Mouse (Mus musculus): Measurements from ENCODE around the gene Tln2.
"Not testable (repeated sequence)": the region's sequence is repeated elsewhere in the genome, so short reads cannot be mapped to it uniquely, and the experiment has no call there.

Gene Tln2

GRCm38 (mm10) chr9:67285544-67285943 lies 274.0 kb downstream of the Tln2 start:
- in situ Hi-C loops (cut with MboI; ENCODE audit: low sequenced_read_pairs): no loop called here

- in situ Hi-C loops (cut with MboI; ENCODE audit: low sequenced_read_pairs): no loop called here
Measured at GRCm38 (mm10) chr9:67281812-67282211, 277.7 kb downstream of the Tln2 start.

DNA sequence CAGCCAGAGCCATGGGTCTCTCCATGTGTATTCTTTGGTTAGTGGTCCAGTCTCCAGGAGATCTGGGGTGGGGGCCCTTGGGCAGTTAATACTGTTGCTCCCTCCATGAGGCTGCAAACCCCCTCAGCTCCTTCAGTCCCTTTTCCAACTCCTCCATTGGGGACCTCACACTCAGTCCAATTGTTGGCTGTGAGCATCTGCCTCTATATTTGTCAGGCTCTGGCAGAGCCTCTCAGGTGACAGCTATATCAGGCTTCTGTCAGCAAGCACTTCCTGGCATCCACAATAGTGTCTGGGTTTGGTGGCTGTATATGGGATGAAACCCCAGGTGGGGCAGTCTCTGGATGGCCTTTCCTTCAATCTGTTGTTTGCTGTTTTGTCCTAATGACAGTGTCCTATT lies 279.2 kb downstream of the Tln2 start:
- in situ Hi-C loops (cut with MboI; ENCODE audit: low sequenced_read_pairs): not testable (repeated sequence)

DNA sequence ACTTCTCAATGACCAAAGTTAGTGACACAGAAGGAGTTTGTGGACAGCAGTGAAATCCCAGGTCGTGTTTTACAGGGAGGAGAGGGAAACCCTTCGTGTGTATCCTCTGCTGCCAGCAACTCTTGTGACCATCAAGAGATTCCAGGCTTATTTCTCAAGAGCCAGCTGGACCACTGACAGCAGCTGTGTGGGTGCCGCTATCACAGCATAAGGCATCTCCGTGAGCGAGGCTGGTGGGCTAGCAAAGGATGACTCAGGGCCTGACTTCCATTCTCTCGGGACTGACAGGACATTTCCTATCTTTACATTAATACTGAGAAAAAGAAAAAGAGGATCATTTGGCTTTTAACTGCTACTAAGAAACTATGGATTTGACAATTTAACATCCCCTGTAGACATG lies 283.1 kb downstream of the Tln2 start:
- in situ Hi-C loops (cut with MboI; ENCODE audit: low sequenced_read_pairs): no loop called here

- in situ Hi-C loops (cut with MboI; ENCODE audit: low sequenced_read_pairs): no loop called here
Measured at GRCm38 (mm10) chr9:67274296-67274695, 285.2 kb downstream of the Tln2 start.

GRCm38 (mm10) chr9:67273362-67273761 lies 286.1 kb downstream of the Tln2 start:
- in situ Hi-C loops (cut with MboI; ENCODE audit: low sequenced_read_pairs): no loop called here

DNA sequence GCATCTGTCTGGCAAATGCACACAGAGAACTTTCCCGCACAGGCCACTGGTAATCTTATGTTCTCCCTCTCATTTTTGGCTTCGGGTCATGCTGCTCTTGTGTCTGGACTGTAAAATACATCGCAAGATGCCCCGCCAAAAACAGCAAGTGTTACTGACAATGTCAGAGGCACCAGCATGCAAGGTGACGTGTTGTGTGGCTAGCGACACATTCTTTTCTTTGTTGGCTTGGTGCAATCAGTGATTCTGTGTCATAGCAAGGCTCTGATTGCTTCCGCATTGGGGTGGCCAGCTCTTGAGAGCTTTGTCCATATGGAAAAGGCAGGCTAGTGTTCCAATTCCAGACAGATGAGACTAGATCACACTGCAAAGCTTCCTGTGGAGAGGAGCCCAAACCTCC lies 288.8 kb downstream of the Tln2 start:
- in situ Hi-C loops (cut with MboI; ENCODE audit: low sequenced_read_pairs): no loop called here

DNA sequence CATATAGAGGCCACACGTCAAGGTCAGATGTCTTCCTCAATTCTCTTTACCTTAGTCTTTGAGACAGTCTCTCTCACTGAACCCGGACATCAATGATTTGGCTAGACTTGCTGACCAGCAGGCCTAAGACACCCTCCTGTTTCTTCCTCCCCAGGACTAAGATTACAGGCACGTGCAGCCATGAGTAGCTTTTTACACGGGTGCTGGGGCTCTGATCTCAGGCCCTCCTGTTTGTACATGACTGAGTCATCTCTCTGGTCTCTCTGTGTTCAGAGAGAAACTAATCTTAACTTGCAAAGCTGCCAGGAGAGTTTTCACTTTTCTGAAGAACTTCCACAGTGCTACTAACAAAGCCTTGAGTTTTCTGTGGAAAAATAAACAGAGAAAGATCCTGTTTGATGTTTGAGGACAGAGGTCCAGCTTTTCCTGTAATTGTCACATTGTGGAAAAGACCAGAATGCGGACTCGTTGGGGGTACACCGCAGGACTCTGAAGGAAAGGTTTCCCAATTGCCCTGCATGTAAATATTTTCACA lies 289.4 kb downstream of the Tln2 start:
- in situ Hi-C loops (cut with MboI; ENCODE audit: low sequenced_read_pairs): no loop called here

- in situ Hi-C loops (cut with MboI; ENCODE audit: low sequenced_read_pairs): no loop called here
Measured at GRCm38 (mm10) chr9:67267276-67267990, 292.1 kb downstream of the Tln2 start.

DNA sequence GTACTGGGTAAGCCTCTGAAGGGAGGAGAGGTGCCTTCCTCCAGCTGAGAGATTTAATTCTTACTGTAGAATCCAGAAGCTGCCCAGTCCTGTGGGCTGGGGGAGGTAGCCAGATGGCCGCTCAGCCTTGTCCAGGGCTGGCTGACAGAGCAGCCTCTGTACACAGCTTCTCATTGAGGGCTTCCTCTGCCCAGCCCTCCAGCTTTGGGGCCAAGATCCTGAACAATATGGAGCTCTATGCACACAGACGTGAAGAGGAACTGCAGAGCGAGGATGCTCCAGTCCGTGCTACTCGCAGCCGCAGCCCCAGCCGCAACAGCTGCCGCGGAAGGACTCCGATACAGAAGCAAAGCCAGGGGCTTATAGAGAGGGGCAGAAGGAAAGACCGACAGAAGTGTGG lies 294.0 kb downstream of the Tln2 start:
- in situ Hi-C loops (cut with MboI; ENCODE audit: low sequenced_read_pairs): no loop called here

DNA sequence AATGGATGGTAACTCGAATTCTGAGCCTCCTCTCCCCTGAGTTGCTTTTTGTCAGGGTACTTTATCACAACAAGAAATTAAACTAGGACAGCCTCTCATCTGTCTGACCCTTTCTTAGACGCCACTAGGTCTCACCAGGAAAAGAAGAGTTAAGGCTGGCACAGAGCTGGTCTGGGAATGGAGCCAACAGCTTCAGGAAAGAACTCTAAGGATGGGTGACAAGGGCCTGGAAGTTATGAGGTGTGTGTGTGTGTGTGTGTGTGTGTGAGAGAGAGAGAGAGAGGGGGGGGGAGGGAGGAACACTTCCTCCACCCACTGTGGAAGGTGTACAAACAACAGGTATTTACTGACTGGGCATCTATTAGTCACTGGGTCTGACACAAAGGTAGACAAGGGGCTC lies 294.6 kb downstream of the Tln2 start:
- in situ Hi-C loops (cut with MboI; ENCODE audit: low sequenced_read_pairs): no loop called here

DNA sequence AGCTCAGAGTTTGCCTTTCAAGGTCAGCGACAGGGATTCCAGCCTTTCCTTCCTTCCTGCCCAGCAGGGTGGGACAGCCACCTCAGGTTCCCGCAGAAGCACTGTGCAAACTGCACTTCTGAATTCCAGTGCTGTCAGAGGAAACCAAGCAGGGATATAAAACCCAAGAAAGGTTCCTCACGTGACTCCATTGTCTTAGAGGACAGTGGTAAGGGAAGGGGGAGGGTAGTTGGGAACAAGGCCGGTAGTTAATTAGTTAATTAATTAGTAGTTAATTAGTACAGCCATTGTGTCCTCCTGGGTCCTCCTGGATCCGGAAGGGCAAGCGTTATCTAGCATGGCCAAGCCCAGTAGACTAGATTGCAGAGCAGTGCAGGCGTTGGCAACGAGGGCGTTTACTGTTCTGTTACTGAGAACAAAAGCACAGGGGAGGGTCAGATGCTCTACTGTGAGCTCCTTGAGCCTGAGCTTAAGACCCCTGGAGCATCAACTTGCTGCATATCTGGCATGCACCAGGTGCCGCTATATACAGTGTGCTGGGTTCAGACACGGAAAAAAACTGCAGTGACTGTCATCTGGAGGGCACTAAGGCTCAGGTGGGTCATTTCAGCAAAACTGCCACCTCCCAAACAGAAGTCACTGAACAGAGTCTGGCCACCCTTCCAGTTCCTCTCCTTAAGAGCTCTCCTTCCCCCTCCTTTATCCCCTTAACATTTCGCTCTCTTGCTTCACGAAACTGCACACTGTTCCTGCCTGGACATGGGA lies 298.5 kb downstream of the Tln2 start:
- in situ Hi-C loops (cut with MboI; ENCODE audit: low sequenced_read_pairs): no loop called here

- in situ Hi-C loops (cut with MboI; ENCODE audit: low sequenced_read_pairs): no loop called here
Measured at GRCm38 (mm10) chr9:67250141-67250540, 309.4 kb downstream of the Tln2 start.

- in situ Hi-C loops (cut with MboI; ENCODE audit: low sequenced_read_pairs): no loop called here
Measured at GRCm38 (mm10) chr9:67247365-67247950, 312.0 kb downstream of the Tln2 start.

DNA sequence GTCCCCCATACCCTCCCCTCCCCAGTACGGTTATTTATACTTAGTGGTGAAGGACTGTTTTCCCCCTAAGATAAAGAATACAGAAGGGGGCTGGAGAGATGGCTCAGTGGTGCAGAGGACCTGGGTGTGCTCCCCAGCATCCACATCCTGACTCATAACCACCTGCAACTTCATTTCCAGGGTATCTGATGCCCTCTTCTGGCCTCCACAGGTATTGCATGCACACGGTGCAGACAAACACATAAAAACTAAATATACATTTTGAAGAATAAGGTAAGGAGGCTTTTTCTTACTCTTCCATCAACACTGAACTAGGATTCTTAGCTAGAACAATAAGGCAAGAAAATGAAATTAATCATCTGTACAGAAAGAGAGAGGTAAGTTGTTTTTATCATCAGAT lies 314.2 kb downstream of the Tln2 start:
- in situ Hi-C loops (cut with MboI; ENCODE audit: low sequenced_read_pairs): no loop called here

GRCm38 (mm10) chr9:67241683-67242082 lies 317.8 kb downstream of the Tln2 start:
- in situ Hi-C loops (cut with MboI; ENCODE audit: low sequenced_read_pairs): no loop called here

DNA sequence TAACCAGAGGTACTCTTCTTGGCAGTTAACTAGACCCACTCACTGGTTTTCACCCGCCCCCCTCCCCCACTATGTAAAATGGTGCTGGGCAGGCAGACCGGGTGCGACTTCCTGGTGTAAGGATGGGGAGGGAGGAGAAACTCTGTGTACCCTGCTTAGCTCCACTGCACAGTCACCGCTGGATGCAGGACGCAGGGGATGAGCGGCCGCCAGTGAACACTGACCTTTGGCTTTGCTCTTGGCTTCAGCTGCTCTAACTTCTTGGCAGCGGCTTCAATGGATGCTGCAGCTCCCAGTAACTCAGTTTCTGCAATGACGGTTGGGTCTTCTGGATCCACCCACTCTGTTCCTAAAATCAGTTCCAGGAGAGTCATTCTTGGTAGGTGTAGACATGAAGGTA lies 319.0 kb downstream of the Tln2 start:
- in situ Hi-C loops (cut with MboI; ENCODE audit: low sequenced_read_pairs): no loop called here

GRCm38 (mm10) chr9:67236987-67237386 lies 322.5 kb downstream of the Tln2 start:
- in situ Hi-C loops (cut with MboI; ENCODE audit: low sequenced_read_pairs): no loop called here

DNA sequence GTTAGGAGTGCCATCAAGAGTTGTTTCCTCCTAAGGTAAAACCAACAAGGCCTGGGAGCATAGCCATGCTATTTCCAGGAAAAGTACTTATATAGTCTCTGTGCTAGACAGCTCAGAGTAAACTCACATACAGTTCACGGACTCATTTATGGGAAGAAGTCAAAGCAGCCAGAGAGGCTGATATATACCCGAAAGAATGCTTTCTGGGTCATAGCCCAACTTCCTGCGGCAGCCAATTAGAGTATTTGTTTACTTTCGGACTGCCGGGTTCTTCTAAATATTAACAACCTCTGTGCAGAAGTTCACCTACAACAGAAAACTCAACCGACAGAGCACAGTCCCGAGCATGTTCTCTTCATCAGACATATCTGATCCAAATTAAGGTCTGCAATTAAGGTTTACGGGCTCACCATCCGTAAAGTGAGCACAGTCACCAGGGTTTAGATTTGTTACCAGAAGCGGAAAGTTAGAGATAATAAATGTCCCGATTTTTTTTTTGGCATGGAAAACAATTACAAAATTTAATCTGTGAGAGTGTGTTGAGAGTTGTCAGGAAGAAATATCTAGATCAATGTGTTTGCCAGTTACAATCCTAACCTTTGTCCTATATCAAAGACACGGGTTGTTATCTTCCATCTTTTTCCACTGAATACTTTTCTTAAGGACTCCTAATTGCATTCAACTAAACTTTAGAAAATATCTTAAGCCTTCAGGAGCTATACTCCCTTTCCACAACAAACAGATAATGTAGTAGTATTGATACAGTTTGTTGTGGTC lies 323.9 kb downstream of the Tln2 start:
- in situ Hi-C loops (cut with MboI; ENCODE audit: low sequenced_read_pairs): no loop called here

- in situ Hi-C loops (cut with MboI; ENCODE audit: low sequenced_read_pairs): no loop called here
Measured at GRCm38 (mm10) chr9:67229033-67229432, 330.5 kb downstream of the Tln2 start.

GRCm38 (mm10) chr9:67220388-67220787 lies 339.1 kb downstream of the Tln2 start:
- in situ Hi-C loops (cut with MboI; ENCODE audit: low sequenced_read_pairs): no loop called here
